Mouse (Mus musculus) Patski (cell line): ENCODE data around the gene Snap29. TPM values are rescaled to one million over a fixed set of nuclear protein-coding genes. Genes with fewer than 3 reads are reported as not detected.

Experiments
- ATAC-seq: fragments of 100-300 bp; one replicate; pipeline ENCODE4 v1.8.0; 2021
- CTCF ChIA-PET: fragments of 350-600 bp; sonication (Branson Sonifier 250); formaldehyde crosslinking; loops from one replicate; lab custom pipeline; 2022; ENCODE audit warnings: inconsistent platforms; lab: Charles Lee
- POLR2A ChIA-PET: fragments of 350-600 bp; sonication (Branson Sonifier 250); formaldehyde crosslinking; loops from one replicate; lab custom pipeline; 2022; ENCODE audit warnings: antibody characterized with exemption, inconsistent platforms; lab: Charles Lee
- DNase-seq: peaks from one replicate; pipeline ENCODE4 v3.0.0-alpha.2; 2011; ENCODE audit warnings: low read depth, low spot score
- H3K27me3 ChIP-seq: fragments of 371-371 bp; one replicate; pipeline ENCODE4 v1.5.1; 2021
- CTCF ChIP-seq: fragments of 100-300 bp; IDR thresholded peaks from one replicate; pipeline ENCODE4 v1.5.1; 2021
- in situ Hi-C: fragments of 300-500 bp; cut with MboI; formaldehyde crosslinking; loops from 3 replicates; pipeline ENCODE4 v1.11.1; 2018; ENCODE audit warnings: low pct_unique_long_range_greater_than_20kb, mixed read lengths
- polyA plus RNA-seq: library from polyadenylated mRNA; unstranded; gene quantifications from one replicate; pipeline ENCODE4 v1.2.3, GENCODE M21; 2021

Snap29 gene
- polyA plus RNA-seq, 1 experiment from 2014 or later: 28.3 TPM

DNA sequence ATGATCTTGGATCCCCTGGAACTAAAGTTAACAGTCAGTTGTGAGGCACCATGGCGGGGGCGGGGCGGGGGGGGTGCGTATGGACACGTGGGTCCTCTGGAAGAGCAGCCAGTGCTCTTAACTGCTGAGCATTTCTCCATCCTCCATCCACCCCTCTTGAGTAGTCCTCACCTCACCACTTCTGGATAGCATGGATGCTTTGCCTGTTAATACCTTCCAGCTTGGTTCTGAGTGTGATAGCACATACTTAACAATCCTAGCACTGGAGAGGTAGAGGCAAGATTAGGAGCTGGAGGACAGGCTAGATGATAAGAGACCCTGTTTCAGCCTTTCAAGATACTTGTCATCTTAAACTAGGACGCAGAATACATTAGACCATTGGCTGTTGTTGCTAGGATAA is 66.7 kb downstream of the Snap29 start:
- in situ Hi-C loops: no loop called here
- DNase-seq: no peak
- no peaks in the 10 kb centered on the region for H3K27me3 ChIP-seq
- POLR2A ChIA-PET: no interaction called here
- no peak for TF ChIP-seq CTCF
- CTCF ChIA-PET: interaction anchor here (0.9 to 5.2 kb wide), 3 partner anchors 16 to 57 kb away, joined by 3 to 23 read pairs (median 10); partner anchors contain the start of gene Lztr1
- no peak for ATAC-seq

DNA sequence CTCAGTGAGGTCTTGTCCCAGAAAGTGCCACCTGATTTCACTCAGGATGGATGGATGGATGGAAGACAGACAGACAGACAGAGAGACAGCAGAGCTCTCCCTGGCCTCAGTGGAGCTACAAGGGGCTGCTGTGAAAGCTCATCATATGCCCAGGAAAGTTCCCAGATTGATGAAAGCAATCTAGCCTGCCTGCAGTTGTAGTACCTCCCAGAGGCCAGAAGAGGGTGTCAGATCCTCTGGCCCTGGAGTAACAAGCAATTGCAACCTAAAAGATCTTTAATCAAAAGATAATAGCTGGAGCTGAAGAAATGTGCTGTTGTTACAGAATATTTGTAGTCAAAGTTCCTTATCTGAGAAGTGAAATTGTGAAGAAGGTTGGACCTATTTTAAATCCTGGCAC is 68.3 kb downstream of the Snap29 start:
- ATAC-seq (no peak), DNase-seq (no peak)
- ChIA-PET POLR2A (interaction anchor here (0.8 to 1.9 kb wide), 2 partner anchors 22 to 55 kb away, joined by 3 to 8 read pairs; partner anchors contain the start of gene Crkl), CTCF (interaction anchor here (0.8 to 5.2 kb wide), 14 partner anchors 10 to 80 kb away, joined by 3 to 23 read pairs (median 4); partner anchors contain the start of genes Aifm3 and Lztr1)
- H3K27me3 ChIP-seq: no peaks in the 10 kb centered on the region
- peak; percentile 80 for TF ChIP-seq CTCF
- in situ Hi-C loops: no loop called here

DNA sequence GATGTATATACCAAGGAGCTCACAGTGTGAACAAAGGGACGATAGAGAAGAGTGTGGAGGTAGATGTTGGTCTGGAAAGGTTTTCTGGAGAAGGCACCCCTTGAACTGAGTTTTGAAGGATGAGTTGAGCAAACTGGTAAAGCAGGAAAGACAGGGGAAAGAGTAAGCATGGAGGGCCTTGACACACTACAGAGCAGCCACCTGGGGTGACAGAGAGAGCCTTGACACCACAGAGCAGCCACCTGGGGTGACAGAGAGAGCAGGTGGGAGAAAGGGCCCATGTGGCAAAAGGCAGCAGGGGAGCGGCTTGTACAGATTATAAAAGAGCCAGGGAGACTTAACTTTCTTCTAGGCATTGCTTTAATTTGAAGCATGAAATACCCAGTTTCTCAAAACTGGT is 69.0 kb downstream of the Snap29 start:
- ATAC-seq: no peak
- DNase-seq: no peak
- POLR2A ChIA-PET: interaction anchor here (1.3 to 1.9 kb wide), 2 partner anchors 55 to 69 kb away, joined by 3 to 8 read pairs; partner anchors contain the start of genes Pi4ka and Snap29
- in situ Hi-C loops: no loop called here
- TF ChIP-seq CTCF: no peak
- CTCF ChIA-PET: interaction anchor here (1.2 to 5.2 kb wide), 8 partner anchors 11 to 55 kb away, joined by 3 to 23 read pairs (median 8); partner anchors contain the start of genes Aifm3 and Lztr1
- H3K27me3 ChIP-seq: no peaks in the 10 kb centered on the region

DNA sequence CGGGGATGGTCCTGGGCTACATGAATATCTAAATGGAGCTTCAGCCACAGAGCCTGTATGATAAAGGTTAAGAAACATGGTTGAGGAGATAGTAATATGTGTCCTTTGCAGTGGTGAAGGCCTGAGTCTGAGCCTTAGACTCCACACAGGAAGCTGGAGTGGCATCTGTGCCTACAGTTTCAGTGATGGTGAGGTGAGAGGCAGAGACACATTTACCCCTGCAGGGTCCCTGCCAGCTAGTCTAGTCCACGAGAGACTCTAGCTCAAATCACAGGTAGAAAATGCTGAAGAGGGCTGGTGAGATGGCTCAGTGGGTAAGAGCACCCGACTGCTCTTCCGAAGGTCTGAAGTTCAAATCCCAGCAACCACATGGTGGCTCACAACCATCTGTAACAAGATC is 69.5 kb downstream of the Snap29 start:
- ATAC-seq (no peak), DNase-seq (no peak)
- ChIA-PET CTCF (interaction anchor here (1.1 to 5.2 kb wide), 4 partner anchors 10 to 62 kb away, joined by 3 to 23 read pairs (median 4); partner anchors contain the start of gene Lztr1), POLR2A (interaction anchor here (1.3 kb wide), 1 partner anchor 70 kb away, joined by 3 read pairs; the partner anchor contains the start of genes Pi4ka and Snap29)
- H3K27me3 ChIP-seq: no peaks in the 10 kb centered on the region
- in situ Hi-C loops: no loop called here
- no peak for TF ChIP-seq CTCF

DNA sequence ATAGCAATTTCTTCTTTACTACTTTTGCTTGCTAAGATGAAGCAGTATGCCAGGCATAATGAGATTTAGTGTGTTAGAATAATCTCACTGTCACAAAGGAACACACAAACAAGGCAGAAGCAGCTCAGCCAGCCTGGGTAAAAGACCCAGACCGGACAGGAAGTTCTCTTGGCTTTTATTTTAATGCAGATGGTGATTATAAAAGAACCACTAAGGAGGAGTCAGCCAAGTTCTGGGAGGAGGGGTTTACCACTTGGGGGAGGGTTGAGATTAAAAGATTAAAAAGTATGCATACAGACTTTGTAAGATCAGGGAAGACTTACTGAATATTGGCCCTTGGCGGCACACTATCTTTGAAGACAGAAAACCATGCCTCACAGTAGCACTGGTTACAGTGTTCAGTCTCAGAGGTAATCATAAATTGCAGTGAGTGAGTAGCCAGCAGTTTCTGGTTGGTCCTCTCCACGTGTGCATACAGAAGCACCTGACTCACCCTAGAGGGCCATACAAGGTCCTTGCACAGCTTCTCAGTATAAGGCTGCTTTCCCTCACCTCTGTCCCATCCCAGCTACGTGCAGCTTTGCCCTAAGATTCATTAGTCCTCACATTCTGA is 72.7 kb downstream of the Snap29 start:
- in situ Hi-C loops: no loop called here
- ChIA-PET POLR2A (no interaction called here), CTCF (no interaction called here)
- TF ChIP-seq CTCF: no peak
- ATAC-seq: no peak
- no peaks in the 10 kb centered on the region for H3K27me3 ChIP-seq
- no peak for DNase-seq

Other genes with a start within 250 kb of the Snap29 start
- gene Ube2l3, start 203.3 kb upstream of the Snap29 start, polyA plus RNA-seq: 181 TPM
- 0.05 TPM for gene Rimbp3, start 197.4 kb upstream of the Snap29 start, polyA plus RNA-seq
- gene Hic2, start 172.4 kb upstream of the Snap29 start, polyA plus RNA-seq: 1.6 TPM
- gene Tmem191c, start 129.9 kb upstream of the Snap29 start, polyA plus RNA-seq: 9.2 TPM
- 0.12 TPM for gene Serpind1, start 74.6 kb upstream of the Snap29 start, polyA plus RNA-seq
- 81.9 TPM for gene Pi4ka, start 328 bp downstream of the Snap29 start, polyA plus RNA-seq
- 27.1 TPM for gene Crkl, start 46.0 kb downstream of the Snap29 start, polyA plus RNA-seq
- gene Aifm3, start 83.6 kb downstream of the Snap29 start, polyA plus RNA-seq: 0.99 TPM
- 156 TPM for gene Lztr1, start 102.7 kb downstream of the Snap29 start, polyA plus RNA-seq
- 40.6 TPM for gene Thap7, start 125.2 kb downstream of the Snap29 start, polyA plus RNA-seq
- 0.03 TPM for gene Lrrc74b, start 155.3 kb downstream of the Snap29 start, polyA plus RNA-seq
- gene P2rx6, start 155.9 kb downstream of the Snap29 start, polyA plus RNA-seq: 0.87 TPM
- 3.7 TPM for gene Slc7a4, start 177.2 kb downstream of the Snap29 start, polyA plus RNA-seq
- gene Smpd4, start 213.4 kb downstream of the Snap29 start, polyA plus RNA-seq: 31.3 TPM
- 9.6 TPM for gene Ccdc74a, start 240.5 kb downstream of the Snap29 start, polyA plus RNA-seq